ENCODE assay signal across 9 mouse cellular contexts in genomic region chr15:81236062-81236461, GRCm38 (mm10). TPM values are rescaled to one million over a fixed set of nuclear protein-coding genes. Genes with fewer than 3 reads are reported as not detected.
DNase-seq lines count a peak whose midpoint lies in the region; ATAC-seq and TF ChIP-seq lines count a peak whose summit lies in the region.
"Had no signal": no experiment of that assay in that cellular context is flagged by ENCODE, and none has a peak within 500 bp of the region (broad histone marks: within the 10 kb centered on the region; RNA-seq: fewer than 3 reads in every experiment).

No protein-coding gene starts in this region.

- peaks cover 6% of the 10 kb centered on the region; the same call in 1 of the 2 replicates for H3K27me3 ChIP-seq in neural tube, embryonic 11.5 days (ENCODE audit: control insufficient read depth, insufficient read depth, low read length)
- H3K27me3 ChIP-seq in liver, embryonic 12.5 days (replicated peaks) = peaks cover 79% of the 10 kb centered on the region
- H3K27me3 ChIP-seq in stomach, embryonic 16.5 days (ENCODE audit: control insufficient read depth, insufficient read depth, low read length) = no peaks in the 10 kb centered on the region

- peak overlapping the region; percentile 65 for H3K27ac ChIP-seq in gastrocnemius, adult 2 months
- H3K27ac ChIP-seq in neural tube, embryonic 11.5 days (ENCODE audit: low read depth, low read length) = no peak overlapping the region
- no peak overlapping the region for H3K27ac ChIP-seq in liver, embryonic 12.5 days
- no peak overlapping the region for H3K27ac ChIP-seq in stomach, embryonic 16.5 days (ENCODE audit: low read length)

- WGBS in neural tube, embryonic 11.5 days = 11% methylated on average over 8 of the region's 8 CpGs
- WGBS in liver, embryonic 12.5 days (ENCODE audit: insufficient replicate concordance) = 8% methylated on average over 8 of the region's 8 CpGs
- WGBS in stomach, embryonic 16.5 days = 11% methylated on average over 8 of the region's 8 CpGs

- no peaks in the 10 kb centered on the region for H3K4me1 ChIP-seq in neural tube, embryonic 11.5 days (ENCODE audit: control insufficient read depth, insufficient read depth, low read length)
- H3K4me1 ChIP-seq in liver, embryonic 12.5 days = peaks cover 10% of the 10 kb centered on the region
- peaks cover 8% of the 10 kb centered on the region; the same call in 1 of the 2 replicates for H3K4me1 ChIP-seq in stomach, embryonic 16.5 days (ENCODE audit: control insufficient read depth, insufficient read depth, low read length)

- DNase-seq in gastrocnemius, adult 2 months = no peak
- no peak for DNase-seq in gastrocnemius, postnatal 10 days
- no peak for DNase-seq in neural tube, embryonic 11.5 days (ENCODE audit: low spot score)
- DNase-seq in neural tube, embryonic 10.5 days (ENCODE audit: extremely low spot score, low spot score) = no peak
- no peak for DNase-seq in layer of hippocampus, adult 8-10 months (ENCODE audit: low spot score in 2 of 2)
- DNase-seq in B cell, adult 2 months = no peak

- H3K4me3 ChIP-seq in gastrocnemius, adult 2 months = peak overlapping the region; percentile 69
- peak overlapping the region; percentile 37 for H3K4me3 ChIP-seq in neural tube, embryonic 11.5 days (ENCODE audit: low read depth, low read length)
- H3K4me3 ChIP-seq in liver, embryonic 12.5 days = 0 out of 2 replicates have a peak overlapping the region, but pooled peaks have one; percentile 27
- peak overlapping the region; percentile 46 for H3K4me3 ChIP-seq in stomach, embryonic 16.5 days (replicated peaks; ENCODE audit: low read length)
- H3K4me3 ChIP-seq: erythroblast, embryonic 14.5 days had no signal

- peak overlapping the region; percentile 55 for H3K9ac ChIP-seq in neural tube, embryonic 11.5 days (ENCODE audit: low read length)
- no peak overlapping the region for H3K9ac ChIP-seq in liver, embryonic 12.5 days
- peak overlapping the region; percentile 68 for H3K9ac ChIP-seq in stomach, embryonic 16.5 days (ENCODE audit: low read length)

- no peak for ATAC-seq in neural tube, embryonic 11.5 days (ENCODE audit: insufficient read depth, low FRiP score, low TSS enrichment)
- ATAC-seq in liver, embryonic 12.5 days = no peak
- no peak for ATAC-seq in stomach, embryonic 16.5 days (ENCODE audit: insufficient read depth, low FRiP score)

- H3K9me3 ChIP-seq in neural tube, embryonic 11.5 days (ENCODE audit: control insufficient read depth, low read length) = no peaks in the 10 kb centered on the region
- H3K9me3 ChIP-seq in liver, embryonic 12.5 days (replicated peaks) = no peaks in the 10 kb centered on the region
- H3K9me3 ChIP-seq in stomach, embryonic 16.5 days (replicated peaks; ENCODE audit: control insufficient read depth, low read length) = no peaks in the 10 kb centered on the region

- H3K4me2 ChIP-seq in neural tube, embryonic 11.5 days (ENCODE audit: low read depth) = peak overlapping the region; percentile 82
- H3K4me2 ChIP-seq in liver, embryonic 12.5 days = peak overlapping the region; percentile 54
- H3K4me2 ChIP-seq in stomach, embryonic 16.5 days (ENCODE audit: low read depth, low read length) = peak overlapping the region; percentile 67

- no peak for TF ChIP-seq CTCF in gastrocnemius, adult 2 months (IDR thresholded peaks at IDR 0.05)

- intact Hi-C loops in gastrocnemius, adult 2 months (cut with DNase I) = loop anchor here (5.0 kb wide), 2 partner anchors 36 to 116 kb away; no protein-coding TSS in a partner anchor

- H3K36me3 ChIP-seq in neural tube, embryonic 11.5 days (ENCODE audit: control insufficient read depth, insufficient read depth, low read length) = no peaks in the 10 kb centered on the region
- no peaks in the 10 kb centered on the region for H3K36me3 ChIP-seq in liver, embryonic 12.5 days
- H3K36me3 ChIP-seq in stomach, embryonic 16.5 days (ENCODE audit: control insufficient read depth, insufficient read depth, low read length) = no peaks in the 10 kb centered on the region

RNA-seq across cellular contexts. Expression of gene Mchr1, which starts 0.8 kb away (rescaled TPM):
- 1 to 10 TPM; 3.2 to 5.5 TPM for total RNA-seq in gastrocnemius, adult 2 months (2021)
- total RNA-seq in gastrocnemius, postnatal 10 days (2021) = 1 to 10 TPM; 1.9 TPM
- 0.77 and 1.1 TPM in 2 replicates for polyA plus RNA-seq in neural tube, embryonic 11.5 days (2014; fragmentation: Nextera tagmentation; extraction: Ambion mirVana)
- polyA plus RNA-seq in liver, embryonic 12.5 days (2016; fragmentation: Nextera tagmentation; extraction: Ambion mirVana) = 0.19 TPM in 1 of 2 replicates, not detected in the other
- polyA plus RNA-seq in stomach, embryonic 16.5 days (2015; fragmentation: Nextera tagmentation; extraction: Ambion mirVana) = 1.7 and 2.3 TPM in 2 replicates
- 10 to 100 TPM; 19.3 to 25.1 (median 24.3) TPM for total RNA-seq in layer of hippocampus, adult 8-10 months (2022)
- polyA plus RNA-seq: erythroblast, embryonic 14.5 days had no signal

RNA-seq across cellular contexts. Expression of gene Mrtfa, which starts 45.5 kb away (rescaled TPM):
- 10 to 100 TPM; 18.8 to 28.1 TPM for total RNA-seq in gastrocnemius, adult 2 months (2021)
- total RNA-seq in gastrocnemius, postnatal 10 days (2021) = 10 to 100 TPM; 39.2 to 50.1 TPM
- 23.8 and 24.8 TPM in 2 replicates for polyA plus RNA-seq in neural tube, embryonic 11.5 days (2014; fragmentation: Nextera tagmentation; extraction: Ambion mirVana)
- polyA plus RNA-seq in liver, embryonic 12.5 days (2016; fragmentation: Nextera tagmentation; extraction: Ambion mirVana) = 8.0 and 8.7 TPM in 2 replicates
- 25.4 and 26.2 TPM in 2 replicates for polyA plus RNA-seq in stomach, embryonic 16.5 days (2015; fragmentation: Nextera tagmentation; extraction: Ambion mirVana)
- 100 to 1,000 TPM in 1 of 4 experiments, 10 to 100 TPM in 3; 79.9 to 100 (median 95.9) TPM for total RNA-seq in layer of hippocampus, adult 8-10 months (2022)
